In the genomic region with DNA sequence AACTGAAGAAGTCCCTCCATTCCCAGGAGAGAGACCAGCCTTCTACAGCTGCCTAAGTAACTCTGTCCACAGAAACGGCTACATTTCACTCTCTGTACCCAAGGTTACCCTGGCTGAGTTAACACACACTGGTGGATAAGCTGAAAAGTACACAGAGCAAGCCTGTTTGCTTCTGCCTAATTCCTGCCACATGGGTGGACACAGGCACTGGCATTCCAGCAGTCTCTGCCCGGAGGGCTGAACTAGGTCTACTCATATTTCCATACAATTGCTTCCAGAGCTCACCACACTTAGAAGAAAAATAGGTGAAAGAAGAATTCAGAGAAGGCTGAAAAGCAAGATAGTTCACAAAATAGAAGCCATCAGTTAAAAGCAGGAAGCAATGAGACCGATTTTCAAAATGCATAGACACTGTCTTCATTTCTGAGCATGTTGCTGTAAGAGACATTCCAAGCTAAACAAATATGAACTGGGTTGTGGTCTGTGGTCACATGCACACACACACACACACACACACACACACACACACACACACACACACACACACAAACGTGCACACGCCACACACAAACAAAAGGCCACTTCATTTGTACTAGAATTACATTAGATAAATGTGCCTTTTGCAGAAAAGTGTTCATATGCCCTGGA, we compare ENCODE assay signal across 11 mouse cellular contexts. TPM values are rescaled to one million over a fixed set of nuclear protein-coding genes. Genes with fewer than 3 reads are reported as not detected.
DNase-seq lines count a peak whose midpoint lies in the region; ATAC-seq lines count a peak whose summit lies in the region.
"Had no signal": no experiment of that assay in that cellular context is flagged by ENCODE, and none has a peak within 500 bp of the region (broad histone marks: within the 10 kb centered on the region; RNA-seq: fewer than 3 reads in every experiment).

No protein-coding gene starts in this region.

- peak; percentile 23 for DNase-seq in neural tube, embryonic 10.5 days (ENCODE audit: extremely low spot score, low spot score)
- DNase-seq in embryonic facial prominence, embryonic 14.5 days (ENCODE audit: low spot score), result peak; percentile 91
- DNase-seq in limb, embryonic 11.5 days (ENCODE audit: low spot score), result peak; percentile 71
- no peak for DNase-seq in gastrocnemius, postnatal 25 days
- no peak for DNase-seq in ovary, adult 18-20 months (ENCODE audit: low spot score)
- no peak for DNase-seq in cerebellum, postnatal 36 days
- DNase-seq: cerebellum, adult 9-10 months; lung, postnatal 4 days; right cerebral cortex, postnatal 4 days had no signal

- H3K9ac ChIP-seq in neural tube, embryonic 15.5 days (replicated peaks), result no peak overlapping the region
- H3K9ac ChIP-seq in embryonic facial prominence, embryonic 14.5 days (ENCODE audit: low read depth, low read length), result no peak overlapping the region
- no peak overlapping the region; the same call in 1 of the 2 replicates for H3K9ac ChIP-seq in limb, embryonic 11.5 days (ENCODE audit: low read length)
- H3K9ac ChIP-seq in stomach, embryonic 16.5 days (ENCODE audit: low read length), result no peak overlapping the region

- no peaks in the 10 kb centered on the region for H3K27me3 ChIP-seq in neural tube, embryonic 15.5 days (replicated peaks)
- no peaks in the 10 kb centered on the region for H3K27me3 ChIP-seq in embryonic facial prominence, embryonic 14.5 days (replicated peaks; ENCODE audit: control insufficient read depth, insufficient read depth, low read length)
- H3K27me3 ChIP-seq in limb, embryonic 11.5 days (ENCODE audit: control insufficient read depth, insufficient read depth, low read length), result no peaks in the 10 kb centered on the region
- H3K27me3 ChIP-seq in stomach, embryonic 16.5 days (ENCODE audit: control insufficient read depth, insufficient read depth, low read length), result no peaks in the 10 kb centered on the region

- H3K36me3 ChIP-seq in neural tube, embryonic 15.5 days, result no peaks in the 10 kb centered on the region
- no peaks in the 10 kb centered on the region for H3K36me3 ChIP-seq in embryonic facial prominence, embryonic 14.5 days (ENCODE audit: control insufficient read depth, insufficient read depth, low read length)
- H3K36me3 ChIP-seq in limb, embryonic 11.5 days (ENCODE audit: control insufficient read depth, insufficient read depth, low read length), result no peaks in the 10 kb centered on the region
- H3K36me3 ChIP-seq in stomach, embryonic 16.5 days (ENCODE audit: control insufficient read depth, insufficient read depth, low read length), result no peaks in the 10 kb centered on the region

- 68% methylated on average over 5 of the region's 5 CpGs for WGBS in neural tube, embryonic 15.5 days
- 19% methylated on average over 5 of the region's 5 CpGs for WGBS in embryonic facial prominence, embryonic 14.5 days
- WGBS in limb, embryonic 11.5 days, result 41% methylated on average over 5 of the region's 5 CpGs
- 31% methylated on average over 5 of the region's 5 CpGs for WGBS in stomach, embryonic 16.5 days

- H3K9me3 ChIP-seq in neural tube, embryonic 15.5 days (replicated peaks), result no peaks in the 10 kb centered on the region
- H3K9me3 ChIP-seq in embryonic facial prominence, embryonic 14.5 days (ENCODE audit: control insufficient read depth, low read length), result no peaks in the 10 kb centered on the region
- H3K9me3 ChIP-seq in limb, embryonic 11.5 days (ENCODE audit: control insufficient read depth, low read length), result no peaks in the 10 kb centered on the region
- H3K9me3 ChIP-seq in stomach, embryonic 16.5 days (replicated peaks; ENCODE audit: control insufficient read depth, low read length), result no peaks in the 10 kb centered on the region

- H3K4me3 ChIP-seq in neural tube, embryonic 15.5 days (replicated peaks), result no peak overlapping the region
- no peak overlapping the region for H3K4me3 ChIP-seq in embryonic facial prominence, embryonic 14.5 days (ENCODE audit: low read depth, low read length)
- no peak overlapping the region for H3K4me3 ChIP-seq in limb, embryonic 11.5 days (ENCODE audit: low read depth, low read length)
- H3K4me3 ChIP-seq in stomach, embryonic 16.5 days (replicated peaks; ENCODE audit: low read length), result no peak overlapping the region

- H3K27ac ChIP-seq in neural tube, embryonic 15.5 days (replicated peaks), result no peak overlapping the region
- peak overlapping the region; percentile 88 for H3K27ac ChIP-seq in embryonic facial prominence, embryonic 14.5 days (replicated peaks; ENCODE audit: low read depth, low read length)
- peak overlapping the region; percentile 25; the same call in 1 of the 2 replicates for H3K27ac ChIP-seq in limb, embryonic 11.5 days (replicated peaks; ENCODE audit: low read depth, low read length)
- H3K27ac ChIP-seq in stomach, embryonic 16.5 days (ENCODE audit: low read length), result peak overlapping the region; percentile 55

- ATAC-seq in neural tube, embryonic 15.5 days (ENCODE audit: low FRiP score), result no peak; the same call in 1 of the 2 replicates
- ATAC-seq in embryonic facial prominence, embryonic 14.5 days (ENCODE audit: low read depth), result peak; percentile 96
- ATAC-seq in limb, embryonic 11.5 days (ENCODE audit: insufficient number of reproducible peaks, low FRiP score, low TSS enrichment, low read depth), result peak; percentile 88; the same call in 1 of the 2 replicates
- peak; percentile 87 for ATAC-seq in stomach, embryonic 16.5 days (ENCODE audit: insufficient read depth, low FRiP score)

- no peak overlapping the region for H3K4me2 ChIP-seq in neural tube, embryonic 15.5 days
- H3K4me2 ChIP-seq in embryonic facial prominence, embryonic 14.5 days (ENCODE audit: low read depth, low read length), result peak overlapping the region; percentile 23; the same call in 1 of the 2 replicates
- no peak overlapping the region for H3K4me2 ChIP-seq in limb, embryonic 11.5 days (ENCODE audit: low read depth, severe bottlenecking)
- no peak overlapping the region for H3K4me2 ChIP-seq in stomach, embryonic 16.5 days (ENCODE audit: low read depth, low read length)

- H3K4me1 ChIP-seq in neural tube, embryonic 15.5 days, result 0 out of 2 replicates have a peak, but pooled peaks cover 8% of the 10 kb centered on the region
- peaks cover 11% of the 10 kb centered on the region for H3K4me1 ChIP-seq in embryonic facial prominence, embryonic 14.5 days (ENCODE audit: control insufficient read depth, insufficient read depth, low read length)
- peaks cover 7% of the 10 kb centered on the region; the same call in 1 of the 2 replicates for H3K4me1 ChIP-seq in limb, embryonic 11.5 days (ENCODE audit: control insufficient read depth, insufficient read depth, low read length)
- H3K4me1 ChIP-seq in stomach, embryonic 16.5 days (ENCODE audit: control insufficient read depth, insufficient read depth, low read length), result peaks cover 7% of the 10 kb centered on the region; the same call in 1 of the 2 replicates

RNA-seq across cellular contexts. Expression of a gene that starts 16.5 kb away (rescaled TPM):
- polyA plus RNA-seq in neural tube, embryonic 15.5 days (2015; fragmentation: Nextera tagmentation; extraction: Ambion mirVana), result 99.0 and 123 TPM in 2 replicates
- polyA plus RNA-seq in embryonic facial prominence, embryonic 14.5 days (2014; fragmentation: Nextera tagmentation; extraction: Ambion mirVana), result 35.8 and 41.0 TPM in 2 replicates
- 30.4 and 31.6 TPM in 2 replicates for polyA plus RNA-seq in limb, embryonic 11.5 days (2014; fragmentation: Nextera tagmentation; extraction: Ambion mirVana)
- polyA plus RNA-seq in stomach, embryonic 16.5 days (2015; fragmentation: Nextera tagmentation; extraction: Ambion mirVana), result 19.5 and 22.6 TPM in 2 replicates
- total RNA-seq in gastrocnemius, postnatal 25 days (2021), result 10 to 100 TPM in 1 of 2 experiments, under 1 TPM in 1; 1.00 to 12.7 TPM

Comparison
In these comparisons a context has a peak if more than half of its experiments do, and no peak if none do; other contexts are left out.
1. DNase-seq: peak in neural tube, embryonic 10.5 days (single experiment), embryonic facial prominence, embryonic 14.5 days (single experiment) and limb, embryonic 11.5 days (single experiment); none in gastrocnemius, postnatal 25 days (single experiment), ovary, adult 18-20 months (single experiment) and cerebellum, postnatal 36 days (0 of 2).